Mouse (Mus musculus): Measurements from ENCODE around the gene Mn1.

DNA sequence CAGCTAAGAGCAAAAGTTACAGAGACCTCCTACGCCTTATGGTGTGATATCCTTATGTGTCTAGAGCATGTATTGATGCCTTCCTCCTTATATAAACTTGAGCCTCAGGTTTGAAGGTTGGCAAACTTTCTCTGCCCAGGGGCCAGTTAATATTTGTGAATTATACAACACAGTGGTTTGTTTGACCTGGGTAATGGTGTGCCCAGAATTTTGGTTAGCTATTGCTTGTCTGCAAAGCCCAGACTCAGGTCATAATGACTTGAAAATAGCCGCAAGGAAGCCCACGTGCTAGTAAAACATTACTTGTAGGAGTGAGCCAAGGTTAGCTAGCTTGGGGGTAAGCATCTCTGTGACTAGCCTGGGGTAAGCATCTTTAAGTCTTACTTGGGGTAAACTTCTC, 26.5 kb downstream of the Mn1 start:
- no peak for TF ChIP-seq CTCF (IDR thresholded peaks at IDR 0.05; ENCODE audit: low read depth, low read length)
- TF ChIP-seq TAL1 (conservative IDR thresholded peaks at IDR 0.05; ENCODE audit: low read depth, low read length), result no peak

Measured in G1E (cell line).